Mouse (Mus musculus): Measurements from ENCODE around the gene Zbtb45. TPM values are rescaled to one million over a fixed set of nuclear protein-coding genes. Genes with fewer than 3 reads are reported as not detected.

Gene Zbtb45
- total RNA-seq, 1 experiment from 2014 or later = 13.2 TPM

DNA sequence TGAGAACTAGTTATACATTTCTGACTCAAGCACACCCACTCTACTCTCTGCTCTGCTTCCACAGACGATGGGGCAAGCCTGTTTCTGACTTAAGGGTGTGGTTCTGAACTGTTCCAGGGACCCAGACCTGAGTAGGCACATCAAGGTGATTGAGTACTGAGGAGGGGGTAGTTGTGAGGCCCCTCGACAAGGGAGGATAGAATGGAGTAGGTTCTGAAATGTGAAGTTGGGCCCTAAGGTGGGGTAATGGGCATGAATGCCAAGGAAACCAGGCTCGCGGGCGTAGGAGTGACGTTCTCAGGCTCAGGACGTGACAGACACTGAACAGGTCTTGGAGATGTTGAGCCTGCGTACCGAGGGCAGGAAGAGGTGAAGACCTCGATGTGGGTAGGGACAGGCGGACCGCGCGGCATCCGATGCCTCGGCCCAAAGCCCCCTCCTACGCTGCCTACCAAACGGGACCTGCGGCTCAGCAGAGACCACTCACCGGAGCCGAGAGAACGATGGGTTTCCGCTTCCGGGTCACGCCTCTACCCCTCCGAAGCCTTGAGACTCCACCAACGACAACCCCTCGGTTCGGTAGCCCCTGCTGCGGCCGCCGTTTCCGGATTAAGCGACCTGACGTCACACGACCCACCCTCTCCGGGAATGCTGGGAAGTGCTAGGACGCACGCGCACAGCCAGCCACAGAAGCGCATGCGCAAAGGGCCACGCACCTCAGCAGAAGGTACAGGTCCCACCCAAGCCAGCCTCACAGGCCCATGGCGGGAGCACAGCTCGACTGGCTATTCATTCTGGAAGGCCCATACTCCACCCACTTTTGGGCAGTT lies 24.5 kb upstream of the Zbtb45 start, which contains the start of gene Chmp2a:
Chmp2a (minus strand) TSS at position 660 of the 830 bp plus-strand sequence.
- DNase-seq = peak; percentile 98

DNA sequence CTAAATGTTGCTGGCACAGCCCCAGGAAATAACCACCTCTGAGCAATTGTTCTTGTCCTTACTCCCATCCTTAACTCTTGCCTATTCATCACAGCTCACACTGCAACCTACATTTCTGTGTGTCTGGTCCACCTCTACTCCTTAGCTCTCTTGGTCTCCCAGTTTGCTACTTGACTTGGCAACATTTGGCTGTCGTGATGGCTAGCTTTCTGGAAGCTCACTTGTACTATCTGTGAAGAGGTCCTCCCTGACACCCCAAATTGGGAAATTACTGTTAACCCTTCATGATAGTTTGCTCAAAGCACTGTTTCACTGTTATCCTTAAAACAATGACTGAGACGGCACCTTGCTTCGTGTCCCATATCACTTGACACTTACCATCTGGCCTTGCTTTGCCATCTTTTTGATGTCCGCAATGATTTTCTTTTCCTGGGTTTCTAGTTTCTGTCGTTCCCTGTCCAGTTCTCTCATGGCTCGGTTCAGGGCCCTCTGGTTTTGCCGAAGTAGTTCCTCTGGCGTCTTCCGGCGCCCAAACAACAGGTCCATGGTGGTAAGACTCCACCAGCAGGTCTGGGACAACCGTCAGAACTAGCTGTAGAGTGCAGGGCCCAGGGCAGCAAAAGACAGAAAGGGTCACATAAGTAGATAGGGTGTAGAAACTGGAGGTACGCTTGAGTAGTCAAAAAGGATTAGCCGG lies 23.8 kb upstream of the Zbtb45 start:
- DNase-seq = no peak

DNA sequence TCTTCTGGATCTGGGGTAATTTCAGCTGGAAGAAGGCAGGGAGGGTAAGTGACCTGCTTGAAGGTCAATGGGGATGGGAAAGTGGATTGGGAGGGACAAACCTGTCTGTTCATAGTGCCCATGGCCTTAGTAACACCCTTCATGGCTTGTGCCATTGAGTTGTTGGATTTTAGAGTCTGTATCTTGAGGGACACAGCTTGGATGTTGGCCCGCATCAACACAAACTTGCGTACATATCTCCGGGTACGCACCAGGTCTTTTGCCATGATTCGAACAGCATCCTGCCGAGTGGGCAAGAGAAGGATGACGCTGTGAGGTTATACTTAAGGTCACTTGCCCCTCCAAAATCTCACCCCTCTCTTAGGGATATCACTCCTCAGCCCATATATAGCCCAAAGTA lies 22.7 kb upstream of the Zbtb45 start:
- no peak for DNase-seq

DNA sequence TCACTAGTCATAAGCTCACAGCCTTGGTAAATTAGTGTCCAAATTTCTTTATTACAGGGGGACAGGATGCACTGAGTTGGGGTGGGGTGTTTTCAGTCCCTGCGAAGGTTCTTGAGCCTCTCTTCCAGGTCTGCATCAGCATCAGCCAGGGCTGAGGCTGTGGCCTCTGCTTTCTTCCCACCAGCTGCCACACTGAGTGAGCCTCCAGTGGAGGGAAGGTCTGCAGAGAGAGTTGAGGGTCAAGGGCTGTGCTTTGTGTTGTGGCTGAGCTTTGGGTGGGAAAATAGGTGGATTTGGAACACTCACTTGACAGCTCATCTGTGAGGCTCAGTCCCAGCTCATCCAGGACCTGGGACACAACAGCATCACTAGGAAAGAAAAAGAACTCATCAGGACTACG lies 22.1 kb upstream of the Zbtb45 start:
- DNase-seq = no peak

DNA sequence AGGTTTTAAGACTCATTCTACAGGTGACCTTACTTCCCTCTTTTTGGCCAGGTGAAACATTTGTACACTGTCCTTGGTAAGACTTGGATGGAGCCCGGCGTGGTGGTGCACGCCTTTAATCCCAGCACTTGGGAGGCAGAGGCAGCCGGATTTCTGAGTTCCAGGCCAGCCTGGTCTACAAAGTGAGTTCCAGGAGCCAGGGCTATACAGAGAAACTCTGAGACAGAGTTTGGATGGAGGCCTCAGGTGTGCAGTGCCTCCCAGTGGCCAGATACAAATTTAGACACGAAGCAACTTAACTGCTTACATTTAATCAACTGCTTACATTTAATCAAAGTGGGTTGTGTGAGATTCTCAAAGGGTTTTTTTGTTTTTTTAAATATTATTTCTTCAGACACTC lies 21.2 kb upstream of the Zbtb45 start:
- DNase-seq = peak; percentile 57

DNA sequence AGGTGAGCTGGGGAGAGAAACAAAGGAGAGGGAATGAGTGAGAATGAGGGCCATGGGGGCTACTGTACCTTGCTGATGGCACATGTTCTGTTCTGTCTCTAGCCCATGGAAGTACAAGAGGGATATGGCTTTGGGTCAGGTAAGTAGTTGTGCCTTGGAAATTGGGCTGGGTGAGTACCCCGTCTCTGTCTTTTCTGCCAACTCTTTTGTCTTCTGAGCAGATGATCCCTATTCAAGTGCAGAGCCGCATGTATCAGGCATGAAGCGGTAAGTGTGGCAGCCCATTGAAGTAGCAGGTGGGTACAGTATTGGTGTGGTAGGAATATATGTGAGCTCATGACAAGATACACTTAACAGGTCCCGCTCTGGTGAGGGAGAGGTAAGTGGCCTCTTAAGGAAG lies 19.2 kb upstream of the Zbtb45 start:
- DNase-seq = no peak

DNA sequence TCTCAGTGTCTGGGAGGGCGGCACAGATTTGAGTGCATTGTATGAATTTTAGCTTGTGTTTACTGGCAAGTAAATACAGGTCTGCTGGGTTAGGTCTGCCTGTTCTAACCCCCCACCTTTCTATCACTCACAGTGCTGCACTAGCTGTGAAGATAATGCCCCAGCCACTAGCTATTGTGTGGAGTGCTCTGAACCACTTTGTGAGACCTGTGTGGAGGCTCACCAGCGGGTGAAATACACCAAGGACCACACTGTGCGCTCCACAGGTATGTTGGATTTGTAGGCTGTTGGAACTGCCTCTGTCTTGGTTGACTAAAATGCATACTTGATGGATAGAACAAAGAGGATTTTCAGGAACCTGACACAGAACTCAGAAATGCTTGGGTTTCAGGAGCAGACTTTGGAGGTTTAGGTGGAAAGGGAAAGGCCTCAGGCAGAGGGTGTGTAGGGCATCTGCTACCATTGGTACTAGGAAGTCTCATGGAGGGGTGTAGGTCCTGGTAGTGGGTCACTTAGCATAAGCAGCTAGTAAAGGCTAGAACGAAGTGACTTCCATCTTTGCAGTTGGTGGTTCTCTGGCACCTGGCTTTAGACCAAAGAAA lies 15.8 kb upstream of the Zbtb45 start:
- no peak for DNase-seq

DNA sequence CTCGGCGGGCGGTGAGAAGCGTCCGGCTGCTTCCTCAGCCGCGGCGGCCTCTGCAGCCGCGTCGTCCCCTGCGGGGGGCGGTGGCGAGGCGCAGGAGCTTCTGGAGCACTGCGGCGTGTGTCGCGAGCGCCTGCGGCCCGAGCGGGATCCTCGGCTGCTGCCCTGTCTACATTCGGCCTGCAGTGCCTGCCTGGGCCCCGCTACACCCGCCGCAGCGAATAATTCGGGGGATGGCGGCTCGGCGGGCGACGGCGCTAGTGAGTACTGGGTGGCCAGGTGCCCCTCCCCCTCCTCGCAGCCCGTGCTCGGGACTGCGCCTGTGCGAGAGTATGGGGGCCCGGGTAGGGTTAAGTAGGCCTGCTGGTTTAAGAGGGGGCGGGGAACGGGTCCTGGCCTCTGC lies 15.0 kb upstream of the Zbtb45 start:
- DNase-seq = peak; percentile 91

DNA sequence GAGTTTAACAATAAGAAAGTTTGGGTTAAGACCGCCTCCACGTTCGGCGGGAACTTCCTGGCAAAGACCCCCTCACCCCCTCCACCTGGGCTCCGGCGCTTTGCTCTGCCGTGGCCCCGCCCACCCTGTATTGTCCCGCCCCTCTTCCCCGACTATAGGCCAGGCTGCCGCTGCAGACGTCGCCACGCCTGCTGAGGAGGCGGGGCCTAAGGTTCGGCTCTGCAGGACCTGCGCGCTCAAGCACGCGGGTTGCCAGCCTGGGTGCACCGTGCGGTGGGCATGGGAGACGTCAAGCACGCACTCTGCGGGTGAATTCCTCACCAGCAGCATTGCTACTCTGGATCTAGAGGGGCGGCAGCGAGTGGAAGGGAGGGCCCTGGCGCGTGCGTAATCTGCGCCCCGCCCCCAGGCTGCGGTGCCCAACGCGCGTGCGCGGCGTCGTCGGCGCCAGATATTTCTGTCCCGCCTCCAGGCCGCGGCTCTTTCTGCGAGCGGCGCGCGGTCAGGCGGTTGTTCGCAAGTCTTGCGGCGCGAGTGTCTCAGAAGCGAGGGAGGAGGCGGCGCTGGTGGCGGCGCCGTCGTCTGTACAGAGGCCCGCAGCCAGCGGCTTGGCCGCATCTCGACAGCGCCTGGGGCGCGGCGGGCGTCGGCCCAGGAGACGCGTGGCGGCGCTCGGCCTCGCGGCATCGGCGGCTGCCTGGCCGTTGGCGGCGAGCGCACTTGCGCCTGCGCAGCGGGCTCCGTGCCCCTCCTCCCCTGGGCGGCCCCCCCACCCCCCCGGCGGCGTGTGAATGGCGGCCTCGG lies 14.3 kb upstream of the Zbtb45 start:
- peak; percentile 94 for DNase-seq

DNA sequence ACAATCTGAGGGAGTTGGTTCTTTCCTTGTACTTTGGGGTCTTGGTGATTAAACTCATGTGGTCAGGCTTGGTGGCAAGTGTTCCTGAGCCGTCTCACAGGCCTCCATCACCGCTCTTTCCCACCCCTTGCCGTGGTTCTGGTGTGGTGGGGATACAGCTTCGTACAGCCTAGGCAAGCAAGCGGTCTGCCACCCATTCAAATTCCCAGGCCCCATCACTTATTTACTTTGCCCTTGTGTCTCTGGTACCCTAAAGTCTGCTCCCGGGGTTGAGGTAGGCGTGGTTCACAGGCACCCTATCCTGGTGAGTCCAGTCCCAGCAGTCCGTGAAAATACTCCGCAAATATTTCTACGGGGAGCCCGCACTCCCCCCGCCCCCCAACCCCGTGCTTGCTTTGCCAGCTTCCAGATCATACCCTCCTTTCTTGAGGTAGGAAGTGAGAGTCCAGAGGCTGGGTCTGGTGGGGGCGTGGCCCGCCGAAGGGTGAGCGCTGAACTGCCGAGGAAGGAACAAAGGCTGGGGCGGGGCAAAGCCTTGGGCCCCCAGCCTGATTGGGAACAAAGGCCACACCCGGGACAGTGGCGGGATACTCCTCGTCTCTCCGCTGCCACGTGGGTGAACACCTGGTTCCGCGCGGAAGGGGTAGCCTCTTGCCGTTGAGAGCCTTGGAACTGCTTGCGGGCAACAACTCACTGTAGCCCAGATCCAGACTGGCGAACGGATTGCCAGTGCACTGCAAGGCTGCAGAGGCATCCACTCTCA lies 13.1 kb upstream of the Zbtb45 start:
- peak; percentile 80 for DNase-seq

DNA sequence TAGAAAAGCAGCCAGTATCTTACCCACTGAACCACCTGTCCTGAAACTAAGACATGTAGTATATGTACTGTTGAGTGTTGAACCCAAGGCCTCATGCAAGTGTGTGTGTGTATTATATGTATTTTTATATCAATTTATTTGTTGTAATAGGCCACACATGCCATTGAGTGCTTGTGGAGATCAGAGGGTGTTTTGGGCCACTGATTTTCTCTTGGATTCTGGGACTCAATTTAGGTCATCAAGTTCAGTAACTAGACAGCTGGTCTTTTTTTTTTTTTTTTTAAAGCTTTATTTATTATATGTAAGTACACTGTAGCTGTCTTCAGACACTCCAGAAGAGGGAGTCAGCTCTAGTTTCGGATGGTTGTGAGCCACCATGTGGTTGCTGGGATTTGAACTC lies 5.4 kb upstream of the Zbtb45 start:
- no peak for DNase-seq

DNA sequence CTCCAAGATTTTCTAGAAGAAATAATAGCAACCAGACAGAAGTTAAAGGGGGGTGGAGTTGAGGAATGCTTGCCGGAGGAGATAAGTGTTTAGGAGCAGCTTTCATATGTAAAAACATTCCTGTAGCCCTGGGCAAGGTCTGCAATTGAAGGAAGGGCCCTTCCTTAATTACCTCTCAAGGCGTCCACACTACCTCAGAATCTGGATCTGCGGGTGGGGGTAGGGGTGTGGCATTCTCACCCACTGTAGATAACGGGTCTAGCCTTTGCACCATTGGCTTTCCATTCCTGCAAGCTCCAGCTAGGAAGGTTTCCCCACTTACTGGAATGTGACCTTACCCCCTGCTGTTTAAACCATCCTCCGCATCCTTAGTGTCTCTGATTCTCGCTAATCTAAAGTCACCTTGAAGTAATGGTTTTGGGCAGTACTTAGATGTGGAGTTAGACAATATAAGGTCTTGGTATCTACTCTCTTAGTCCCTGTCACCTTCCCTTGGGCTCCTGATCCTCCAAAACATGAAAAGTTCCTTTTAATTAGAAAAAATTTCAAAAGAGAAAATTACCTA lies 4.5 kb upstream of the Zbtb45 start:
- no peak for DNase-seq

DNA sequence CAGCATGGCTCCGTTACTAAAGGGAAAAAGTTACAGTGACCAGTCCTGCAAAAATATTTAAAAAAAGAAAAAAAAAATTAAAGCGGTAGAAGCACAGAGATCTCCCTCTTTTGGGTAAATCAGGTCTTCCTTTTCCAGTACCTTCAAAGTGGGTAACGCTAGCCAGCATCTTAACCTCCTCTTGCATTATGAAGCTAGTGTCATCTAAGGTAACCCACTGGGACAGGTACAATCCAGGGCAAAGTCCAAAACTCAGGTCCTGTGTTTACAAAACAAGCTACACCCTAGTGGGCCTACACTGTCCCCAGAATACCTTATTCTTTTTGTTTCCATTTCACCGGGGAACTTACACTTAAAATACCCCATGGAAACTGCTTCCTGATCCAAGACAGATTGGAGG lies 3.8 kb upstream of the Zbtb45 start:
- no peak for DNase-seq

DNA sequence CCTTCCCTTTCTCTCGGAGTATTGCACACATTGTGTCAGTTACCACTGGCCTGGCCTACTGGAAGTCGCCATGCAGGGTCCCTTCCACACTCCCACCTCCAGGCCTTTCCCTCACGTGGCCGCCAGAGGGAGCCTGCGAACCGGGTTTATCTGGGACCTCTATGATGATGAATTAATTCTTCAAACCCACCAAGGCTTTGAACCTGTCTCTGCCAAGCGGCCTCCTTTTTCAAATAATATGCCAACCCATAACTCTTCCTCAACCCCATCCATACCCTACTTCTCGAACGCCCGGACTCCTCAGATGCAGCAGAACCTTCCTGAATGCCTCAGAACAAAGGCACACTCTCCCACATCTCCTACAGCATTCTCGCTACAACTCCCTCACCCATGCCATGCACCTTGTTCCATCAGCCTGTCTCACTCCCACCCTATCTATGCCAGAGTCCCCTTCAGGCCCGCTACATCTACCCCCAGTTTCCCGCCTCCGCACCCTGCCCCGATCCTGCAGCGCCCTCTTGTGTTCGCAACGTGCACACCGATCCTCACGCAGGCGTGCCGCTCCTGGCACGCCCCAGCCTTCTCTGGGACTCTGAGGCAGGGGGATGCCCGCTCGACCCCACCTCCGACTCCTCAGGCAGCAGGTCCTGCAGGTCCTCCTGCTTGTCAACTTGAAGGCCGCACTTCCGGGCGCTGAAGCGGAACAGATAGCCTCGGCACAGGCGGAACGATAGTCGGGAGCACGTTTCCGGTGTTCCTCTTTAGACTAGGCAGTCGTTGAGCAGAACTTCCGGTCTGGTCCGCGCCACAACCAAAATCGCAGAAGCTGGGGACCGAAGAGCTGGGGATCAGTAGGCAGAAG lies 460 bp downstream of the Zbtb45 start:
- DNase-seq = peak; percentile 95

DNA sequence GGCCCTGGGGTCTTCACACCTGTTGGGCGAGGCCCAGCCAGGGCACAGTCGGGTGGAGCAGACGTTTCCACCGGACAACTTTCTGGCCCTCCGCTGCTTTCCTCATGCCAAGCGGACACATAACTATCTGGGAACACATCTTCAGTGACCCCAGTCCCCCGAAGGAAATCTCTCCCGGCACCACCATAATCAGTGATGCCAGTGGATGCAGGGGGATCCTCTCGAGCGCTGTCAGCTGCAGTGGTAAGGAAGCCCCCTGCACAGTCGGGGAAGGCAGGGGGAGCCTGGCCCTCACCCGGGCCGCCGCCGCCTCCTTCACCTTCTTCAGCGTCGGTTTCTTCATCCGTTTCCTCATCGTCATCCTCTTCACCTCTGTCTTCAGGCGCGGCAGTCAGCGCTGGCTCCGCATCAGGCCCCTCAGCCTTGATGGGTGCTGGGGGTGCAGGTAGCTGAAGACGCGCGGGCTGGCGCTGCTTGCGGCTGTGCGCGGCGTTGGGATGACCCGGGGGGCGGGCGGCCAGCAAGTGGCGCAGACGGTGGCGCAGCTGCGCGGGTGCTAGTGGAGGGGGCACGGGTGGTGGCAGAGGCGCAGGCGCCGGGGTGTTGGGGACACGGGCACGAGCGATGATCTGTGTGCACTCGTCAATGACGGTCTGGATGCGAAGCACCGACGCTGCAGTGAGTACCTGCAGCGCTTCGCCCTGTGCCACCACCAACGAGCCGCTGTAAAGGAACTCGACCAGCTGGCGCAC lies 2.3 kb downstream of the Zbtb45 start:
- no peak for DNase-seq

DNA sequence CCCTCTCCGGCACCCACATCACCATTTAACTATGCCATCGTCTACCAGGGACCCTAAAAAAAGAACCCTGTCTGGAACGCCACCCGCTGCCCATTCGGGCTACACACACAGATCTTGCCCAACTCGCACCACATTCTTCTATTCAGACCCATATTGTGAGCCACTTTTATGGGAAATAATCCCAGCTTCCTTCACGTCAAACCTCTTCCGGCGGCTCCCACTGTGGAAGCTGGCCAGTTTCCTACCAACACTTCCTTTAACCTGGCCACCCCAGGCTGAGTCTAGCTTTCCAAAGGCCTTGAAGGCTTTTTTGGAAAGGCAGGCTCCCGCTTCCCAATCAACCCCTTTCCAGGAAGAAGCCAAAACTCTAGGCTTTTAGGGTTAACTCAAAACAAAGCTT lies 3.3 kb downstream of the Zbtb45 start:
- no peak for DNase-seq

DNA sequence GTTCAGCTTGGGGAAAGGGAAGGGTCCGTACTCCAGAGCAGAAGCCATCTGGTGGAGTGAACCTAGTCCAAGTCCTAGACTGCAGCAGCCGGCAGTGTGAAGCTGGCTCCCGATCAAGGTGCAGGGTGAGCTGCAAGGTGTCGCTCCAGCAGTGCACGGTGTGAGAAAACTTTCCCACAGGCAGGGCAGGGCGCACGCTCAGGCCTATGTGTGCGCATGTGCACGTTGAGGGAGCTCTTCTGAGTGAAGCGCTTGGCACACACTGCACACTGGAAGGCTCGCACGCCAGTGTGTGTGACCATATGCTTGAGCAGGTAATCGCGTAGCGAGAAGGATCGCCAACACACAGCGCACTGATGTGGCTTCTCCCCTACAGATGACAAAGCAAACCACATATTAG lies 3.8 kb downstream of the Zbtb45 start:
- DNase-seq = no peak

DNA sequence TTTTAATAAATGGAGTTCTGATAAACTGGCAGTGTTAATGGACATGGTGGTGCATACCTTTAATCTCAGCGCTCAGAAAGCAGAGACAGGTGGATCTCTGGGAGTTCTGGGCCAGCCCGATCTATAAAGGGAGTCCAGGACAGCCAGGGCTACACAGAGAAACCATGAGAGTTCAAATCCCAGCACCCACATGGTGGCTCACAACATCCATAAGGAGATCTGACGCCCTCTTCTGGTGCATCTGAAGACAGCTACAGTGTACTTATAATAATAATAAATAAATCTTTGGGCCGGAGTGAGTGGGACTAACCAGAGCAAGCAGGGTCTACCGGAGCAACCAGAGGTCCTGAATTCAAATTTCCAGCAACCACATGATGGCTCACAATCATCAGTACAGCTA lies 6.5 kb downstream of the Zbtb45 start:
- DNase-seq = no peak

DNA sequence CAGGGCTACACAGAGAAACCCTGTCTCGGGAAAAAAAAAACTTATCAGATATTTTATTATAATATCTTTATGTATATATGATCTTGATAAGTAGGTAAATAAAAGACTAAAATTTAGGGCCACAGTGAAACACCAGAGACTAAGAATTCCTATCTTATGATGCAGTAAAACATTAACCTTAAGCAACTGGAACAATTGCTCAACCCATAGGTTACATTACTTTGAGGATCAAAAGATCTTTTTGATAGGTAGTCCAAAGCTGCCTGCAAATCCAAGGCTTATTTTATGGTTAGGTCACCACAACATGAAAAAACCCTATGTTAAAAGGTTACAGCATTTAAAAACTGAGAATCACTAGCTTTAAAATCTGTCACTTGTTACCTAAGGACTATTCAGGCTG lies 8.2 kb downstream of the Zbtb45 start:
- no peak for DNase-seq

DNA sequence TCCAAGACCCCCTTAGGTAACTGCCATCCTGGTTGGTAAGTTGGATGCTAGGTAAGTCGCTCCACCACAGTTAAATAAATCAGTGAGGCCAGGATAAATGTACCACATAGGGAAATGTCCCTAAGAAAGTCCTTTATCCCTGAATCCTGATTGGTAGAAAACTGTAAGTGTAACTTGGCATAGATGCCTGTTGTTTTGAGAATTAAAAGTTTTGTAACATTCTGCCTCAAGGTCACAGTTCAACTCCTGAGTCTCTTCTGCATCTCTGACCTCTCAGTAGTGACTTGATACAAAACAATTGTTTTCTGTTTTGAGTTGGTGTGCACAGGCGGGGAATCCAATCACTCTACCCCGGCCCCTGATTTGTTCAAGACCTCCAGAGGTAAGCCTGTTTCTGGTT lies 11.0 kb downstream of the Zbtb45 start, which contains the start of gene Trim28:
Trim28 (plus strand) TSS at position 264 of the 400 bp plus-strand sequence.
- no peak for DNase-seq

Data from adrenal gland, postnatal 14 days (tissue).